Mouse (Mus musculus): ENCODE measurements around the gene Vps13d. TPM values are rescaled to one million over a fixed set of nuclear protein-coding genes. Genes with fewer than 3 reads are reported as not detected.

Vps13d gene
- total and polyA plus RNA-seq, 2 experiments from 2014 or later: 7.8 to 35.3 TPM

DNA sequence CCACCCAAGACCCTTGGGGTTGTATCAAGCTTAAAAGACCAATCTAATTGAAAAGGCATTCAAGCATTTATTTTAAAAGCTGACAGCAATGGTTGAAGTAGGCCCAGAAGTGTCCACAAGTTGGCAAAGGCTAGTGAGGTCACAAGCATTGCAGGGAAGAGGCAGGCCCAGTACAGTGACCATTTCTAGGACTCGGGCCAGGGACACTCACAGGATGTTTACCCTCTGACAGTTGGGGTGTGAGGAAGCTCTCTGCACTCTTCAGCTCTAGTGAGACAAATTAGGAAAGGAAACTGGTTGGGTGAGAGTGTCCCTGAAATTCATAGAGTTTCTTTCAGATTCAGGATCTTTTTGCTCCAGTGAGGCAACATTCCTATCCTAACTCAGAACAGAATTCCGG, 177.1 kb downstream of the Vps13d start:
- 70% methylated on average over 2 of the region's 2 CpGs for WGBS
- Histone ChIP-seq H3K9ac (replicated peaks; ENCODE audit: low read length) (no peak overlapping the region), H3K9me3 (ENCODE audit: low read length) (no peaks in the 10 kb centered on the region), H3K4me2 (ENCODE audit: low read depth, low read length) (no peak overlapping the region), H3K27me3 (ENCODE audit: insufficient read depth, low read length) (no peaks in the 10 kb centered on the region), H3K36me3 (ENCODE audit: insufficient read depth, low read length) (peaks cover 3% of the 10 kb centered on the region; the same call in 1 of the 2 replicates), H3K4me1 (ENCODE audit: insufficient read depth, low read length) (no peaks in the 10 kb centered on the region), H3K4me3 (ENCODE audit: low read length) (no peak overlapping the region), H3K27ac (0 out of 2 replicates have a peak overlapping the region, but pooled peaks have one; percentile 41)
- no peak for TF ChIP-seq CTCF (IDR thresholded peaks at IDR 0.05; ENCODE audit: low read depth)
- peak; percentile 67 for DNase-seq (ENCODE audit: low spot score)
- ATAC-seq: peak; percentile 81

GRCm38 (mm10) chr4:145016669-145017068, 178.1 kb downstream of the Vps13d start:
- H3K36me3 ChIP-seq (ENCODE audit: insufficient read depth, low read length): peaks cover 3% of the 10 kb centered on the region; the same call in 1 of the 2 replicates
- no peak for DNase-seq (ENCODE audit: low spot score)
- no peak for ATAC-seq
- no peak overlapping the region for H3K27ac ChIP-seq
- H3K9ac ChIP-seq (replicated peaks; ENCODE audit: low read length): no peak overlapping the region
- no peak overlapping the region for H3K4me3 ChIP-seq (ENCODE audit: low read length)
- no peaks in the 10 kb centered on the region for H3K4me1 ChIP-seq (ENCODE audit: insufficient read depth, low read length)
- no peaks in the 10 kb centered on the region for H3K9me3 ChIP-seq (ENCODE audit: low read length)
- no peak overlapping the region for H3K4me2 ChIP-seq (ENCODE audit: low read depth, low read length)
- 85% methylated on average over 1 of the region's 1 CpGs for WGBS
- no peaks in the 10 kb centered on the region for H3K27me3 ChIP-seq (ENCODE audit: insufficient read depth, low read length)
- TF ChIP-seq CTCF (IDR thresholded peaks at IDR 0.05; ENCODE audit: low read depth): no peak

GRCm38 (mm10) chr4:145014632-145014960, 180.2 kb downstream of the Vps13d start:
- no peaks in the 10 kb centered on the region for H3K4me1 ChIP-seq (ENCODE audit: insufficient read depth, low read length)
- no peak for ATAC-seq
- no peak for TF ChIP-seq CTCF (IDR thresholded peaks at IDR 0.05; ENCODE audit: low read depth)
- WGBS: 91% methylated on average over 4 of the region's 4 CpGs
- no peaks in the 10 kb centered on the region for H3K27me3 ChIP-seq (ENCODE audit: insufficient read depth, low read length)
- no peak for DNase-seq (ENCODE audit: low spot score)
- no peaks in the 10 kb centered on the region for H3K9me3 ChIP-seq (ENCODE audit: low read length)
- H3K4me3 ChIP-seq (ENCODE audit: low read length): no peak overlapping the region
- no peak overlapping the region for H3K27ac ChIP-seq
- H3K36me3 ChIP-seq (ENCODE audit: insufficient read depth, low read length): peaks cover under 1% of the 10 kb centered on the region; the same call in 1 of the 2 replicates
- H3K9ac ChIP-seq (replicated peaks; ENCODE audit: low read length): no peak overlapping the region
- no peak overlapping the region for H3K4me2 ChIP-seq (ENCODE audit: low read depth, low read length)

- DNase-seq (ENCODE audit: low spot score): no peak
- Histone ChIP-seq H3K4me3 (ENCODE audit: low read length) (no peak overlapping the region), H3K4me1 (ENCODE audit: insufficient read depth, low read length) (no peaks in the 10 kb centered on the region), H3K27ac (no peak overlapping the region), H3K36me3 (ENCODE audit: insufficient read depth, low read length) (no peaks in the 10 kb centered on the region; the same call in 1 of the 2 replicates), H3K4me2 (ENCODE audit: low read depth, low read length) (no peak overlapping the region), H3K9me3 (ENCODE audit: low read length) (no peaks in the 10 kb centered on the region), H3K27me3 (ENCODE audit: insufficient read depth, low read length) (no peaks in the 10 kb centered on the region), H3K9ac (replicated peaks; ENCODE audit: low read length) (no peak overlapping the region)
- TF ChIP-seq CTCF (IDR thresholded peaks at IDR 0.05; ENCODE audit: low read depth): no peak
- WGBS: 89% methylated on average over 7 of the region's 7 CpGs
- ATAC-seq: no peak
These were observed 180.8 kb downstream of the Vps13d start for GRCm38 (mm10) chr4:145013760-145014631.

DNA sequence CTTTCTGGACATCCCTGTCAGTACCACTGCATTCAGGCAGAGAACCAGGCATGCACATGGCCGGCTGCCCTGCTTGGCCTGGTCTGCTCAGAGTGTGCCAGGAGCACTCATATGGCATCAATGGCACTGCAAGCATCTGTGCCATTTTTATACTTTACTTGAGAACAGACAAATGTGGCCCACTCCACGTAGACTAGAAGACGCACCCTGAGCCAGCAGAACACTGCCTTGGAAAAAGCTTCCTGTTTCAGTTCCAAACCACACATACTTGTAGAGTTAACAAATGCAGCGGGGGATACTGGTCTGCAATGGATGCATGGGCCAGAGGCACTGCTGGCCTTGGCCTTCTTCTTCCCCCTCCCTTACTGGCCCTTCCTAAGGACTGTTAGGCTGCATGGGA, 181.6 kb downstream of the Vps13d start:
- no peaks in the 10 kb centered on the region; the same call in 1 of the 2 replicates for H3K36me3 ChIP-seq (ENCODE audit: insufficient read depth, low read length)
- TF ChIP-seq CTCF (IDR thresholded peaks at IDR 0.05; ENCODE audit: low read depth): no peak
- no peaks in the 10 kb centered on the region for H3K4me1 ChIP-seq (ENCODE audit: insufficient read depth, low read length)
- WGBS: 65% methylated on average over 4 of the region's 4 CpGs
- no peak overlapping the region for H3K27ac ChIP-seq
- DNase-seq (ENCODE audit: low spot score): no peak
- no peak overlapping the region for H3K9ac ChIP-seq (replicated peaks; ENCODE audit: low read length)
- H3K27me3 ChIP-seq (ENCODE audit: insufficient read depth, low read length): no peaks in the 10 kb centered on the region
- no peak for ATAC-seq
- no peak overlapping the region for H3K4me2 ChIP-seq (ENCODE audit: low read depth, low read length)
- H3K9me3 ChIP-seq (ENCODE audit: low read length): no peaks in the 10 kb centered on the region
- H3K4me3 ChIP-seq (ENCODE audit: low read length): no peak overlapping the region

- H3K27ac ChIP-seq: no peak overlapping the region
- TF ChIP-seq CTCF (IDR thresholded peaks at IDR 0.05; ENCODE audit: low read depth): no peak
- H3K9ac ChIP-seq (replicated peaks; ENCODE audit: low read length): no peak overlapping the region
- DNase-seq (ENCODE audit: low spot score) (no peak), ATAC-seq (no peak)
- H3K4me1 ChIP-seq (ENCODE audit: insufficient read depth, low read length): no peaks in the 10 kb centered on the region
- no peak overlapping the region for H3K4me2 ChIP-seq (ENCODE audit: low read depth, low read length)
- 76% methylated on average over 3 of the region's 3 CpGs for WGBS
- H3K27me3 ChIP-seq (ENCODE audit: insufficient read depth, low read length): no peaks in the 10 kb centered on the region
- no peaks in the 10 kb centered on the region; the same call in 1 of the 2 replicates for H3K36me3 ChIP-seq (ENCODE audit: insufficient read depth, low read length)
- H3K4me3 ChIP-seq (ENCODE audit: low read length): no peak overlapping the region
- H3K9me3 ChIP-seq (ENCODE audit: low read length): no peaks in the 10 kb centered on the region
These were observed 183.6 kb downstream of the Vps13d start for GRCm38 (mm10) chr4:145011156-145011555.

DNA sequence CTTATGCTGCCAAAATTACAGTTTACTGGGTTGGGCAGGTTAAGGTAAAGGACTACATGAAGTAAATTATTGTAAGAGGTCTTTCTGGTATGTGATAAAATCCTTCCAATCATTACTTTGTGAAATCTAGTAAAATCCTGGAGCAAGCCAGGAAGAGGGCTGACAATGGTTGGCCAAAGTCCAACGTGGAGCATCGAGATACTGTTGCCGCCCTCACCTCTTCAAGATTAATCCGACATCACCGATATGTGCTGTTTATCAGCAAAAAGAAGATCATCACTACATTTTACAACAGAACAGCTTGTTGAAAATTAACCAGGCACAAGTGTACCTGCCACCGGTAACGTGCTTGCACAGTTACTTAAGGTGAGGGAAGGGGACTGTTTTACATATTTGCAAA, 184.9 kb downstream of the Vps13d start:
- H3K9me3 ChIP-seq (ENCODE audit: low read length): no peaks in the 10 kb centered on the region
- no peak overlapping the region for H3K9ac ChIP-seq (replicated peaks; ENCODE audit: low read length)
- no peak overlapping the region for H3K4me2 ChIP-seq (ENCODE audit: low read depth, low read length)
- 74% methylated on average over 7 of the region's 7 CpGs for WGBS
- H3K4me3 ChIP-seq (ENCODE audit: low read length): no peak overlapping the region
- H3K4me1 ChIP-seq (ENCODE audit: insufficient read depth, low read length): no peaks in the 10 kb centered on the region
- H3K36me3 ChIP-seq (ENCODE audit: insufficient read depth, low read length): no peaks in the 10 kb centered on the region
- ATAC-seq (no peak), DNase-seq (ENCODE audit: low spot score) (no peak)
- no peak for TF ChIP-seq CTCF (IDR thresholded peaks at IDR 0.05; ENCODE audit: low read depth)
- no peaks in the 10 kb centered on the region for H3K27me3 ChIP-seq (ENCODE audit: insufficient read depth, low read length)
- H3K27ac ChIP-seq: no peak overlapping the region

Data from hindbrain, postnatal 0 days (tissue).